Mouse (Mus musculus) midbrain, embryonic 11.5 days (tissue): ENCODE measurements around the gene Fgfr4. TPM values are rescaled to one million over a fixed set of nuclear protein-coding genes. Genes with fewer than 3 reads are reported as not detected.

Experiments
- ATAC-seq: fragments of 200-750 bp; cut with Nextera tagmentation; 2 replicates; pipeline ENCODE4 v1.8.0; 2017; ENCODE audit warnings: moderate TSS enrichment, moderate library complexity; ENCODE audit not compliant: low FRiP score
- DNase-seq: peaks from one replicate; pipeline ENCODE4 v3.0.0; 2015; ENCODE audit warnings: low spot score; ENCODE audit errors: missing footprints
- H3K27ac ChIP-seq: fragments of 300-500 bp; sonication (generic); 2 replicates; pipeline ENCODE4 v1.5.1; 2014; ENCODE audit warnings: low read depth, low read length
- H3K27me3 ChIP-seq: fragments of 300-500 bp; sonication (generic); 2 replicates; pipeline ENCODE4 v1.6.1; 2014; ENCODE audit warnings: mild to moderate bottlenecking, low read length, moderate library complexity, mixed read lengths; ENCODE audit not compliant: control insufficient read depth, insufficient read depth
- H3K36me3 ChIP-seq: fragments of 300-500 bp; sonication (generic); 2 replicates; pipeline ENCODE4 v1.6.1; 2014; ENCODE audit warnings: mild to moderate bottlenecking, low read length, moderate library complexity, mixed read lengths; ENCODE audit not compliant: control insufficient read depth, insufficient read depth
- H3K4me1 ChIP-seq: fragments of 300-500 bp; sonication (generic); 2 replicates; pipeline ENCODE4 v1.6.1; 2014; ENCODE audit warnings: low read length; ENCODE audit not compliant: control insufficient read depth, insufficient read depth
- H3K4me2 ChIP-seq: fragments of 300-500 bp; sonication (generic); 2 replicates; pipeline ENCODE4 v1.6.1; 2014; ENCODE audit warnings: mild to moderate bottlenecking, moderate library complexity
- H3K4me3 ChIP-seq: fragments of 300-500 bp; sonication (generic); 2 replicates; pipeline ENCODE4 v1.5.1; 2014; ENCODE audit warnings: low read depth, low read length
- H3K9ac ChIP-seq: fragments of 300-500 bp; sonication (generic); 2 replicates; pipeline ENCODE4 v1.6.1; 2014; ENCODE audit warnings: low read length
- H3K9me3 ChIP-seq: fragments of 300-500 bp; sonication (generic); 2 replicates; pipeline ENCODE4 v1.6.1; 2016; ENCODE audit warnings: low read length; ENCODE audit not compliant: control insufficient read depth
- WGBS: fragments of 180-500 bp; shearing (Covaris S2); extraction: QIAGEN DNeasy Blood & Tissue Kit; methylation state at CpG from one replicate; pipeline ENCODE4 v1.1.7; 2014; 5-methylcytosine and 5-hydroxymethylcytosine counted together
- polyA plus RNA-seq: library from polyadenylated mRNA; unstranded; fragments of >200 nt; fragmentation: Nextera tagmentation; extraction: Ambion mirVana; gene quantifications from 2 replicates; pipeline ENCODE4 v1.2.1, GENCODE M21; 2014

Fgfr4 gene
- polyA plus RNA-seq, 1 experiment from 2014 or later = 0.33 TPM

- no peaks in the 10 kb centered on the region for H3K9me3 ChIP-seq
- peaks cover 3% of the 10 kb centered on the region; the same call in 1 of the 2 replicates for H3K36me3 ChIP-seq
- peaks cover 42% of the 10 kb centered on the region for H3K4me1 ChIP-seq
- peak overlapping the region; percentile 88 for H3K4me3 ChIP-seq
- DNase-seq (peak; percentile 97), ATAC-seq (no peak; the same call in 1 of the 2 replicates)
- under 1% methylated on average over 56 of the region's 58 CpGs for WGBS
- H3K27ac ChIP-seq = peak overlapping the region; percentile 99
- no peaks in the 10 kb centered on the region for H3K27me3 ChIP-seq
- H3K9ac ChIP-seq = peak overlapping the region; percentile 98
- H3K4me2 ChIP-seq = peak overlapping the region; percentile 95
Observed at GRCm38 (mm10) chr13:55212361-55213137, 60.1 kb downstream of the Fgfr4 start.

GRCm38 (mm10) chr13:55213138-55213806 lies 60.8 kb downstream of the Fgfr4 start:
- H3K27me3 ChIP-seq = no peaks in the 10 kb centered on the region
- peak overlapping the region; percentile 99 for H3K27ac ChIP-seq
- H3K9ac ChIP-seq = peak overlapping the region; percentile 98
- 65% methylated on average over 10 of the region's 10 CpGs for WGBS
- H3K4me3 ChIP-seq = peak overlapping the region; percentile 88
- H3K4me2 ChIP-seq = peak overlapping the region; percentile 95
- ATAC-seq (no peak), DNase-seq (peak; percentile 87)
- H3K4me1 ChIP-seq = peaks cover 42% of the 10 kb centered on the region
- no peaks in the 10 kb centered on the region for H3K9me3 ChIP-seq
- H3K36me3 ChIP-seq = peaks cover 3% of the 10 kb centered on the region; the same call in 1 of the 2 replicates

Other genes starting within 250 kb of the Fgfr4 start
- gene Unc5a, start 203.2 kb upstream of the Fgfr4 start, polyA plus RNA-seq = 2.2 and 2.9 TPM in 2 replicates
- gene Hk3, start 131.3 kb upstream of the Fgfr4 start, polyA plus RNA-seq = 0.94 and 0.95 TPM in 2 replicates
- 26.7 and 29.0 TPM in 2 replicates for gene Uimc1, start 52.3 kb upstream of the Fgfr4 start, polyA plus RNA-seq
- 18.8 and 19.7 TPM in 2 replicates for gene Zfp346, start 47.3 kb upstream of the Fgfr4 start, polyA plus RNA-seq
- gene Gm17617, start 19.1 kb upstream of the Fgfr4 start, polyA plus RNA-seq = not detected in 2 replicates
- 68.0 TPM in 2 replicates for gene Nsd1, start 57.1 kb downstream of the Fgfr4 start, polyA plus RNA-seq
- 404 and 434 TPM in 2 replicates for gene Prelid1, start 167.9 kb downstream of the Fgfr4 start, polyA plus RNA-seq
- 87.9 and 88.0 TPM in 2 replicates for gene Rab24, start 169.3 kb downstream of the Fgfr4 start, polyA plus RNA-seq
- 26.9 and 30.6 TPM in 2 replicates for gene Mxd3, start 177.2 kb downstream of the Fgfr4 start, polyA plus RNA-seq
- gene Lman2, start 210.1 kb downstream of the Fgfr4 start, polyA plus RNA-seq = 75.3 and 82.5 TPM in 2 replicates
- gene Rgs14, start 217.1 kb downstream of the Fgfr4 start, polyA plus RNA-seq = 0.37 and 0.72 TPM in 2 replicates
- gene Slc34a1, start 245.5 kb downstream of the Fgfr4 start, polyA plus RNA-seq = not detected in 2 replicates